Mouse (Mus musculus) embryonic fibroblast, embryonic 13.5 days (primary cell): ENCODE measurements around the gene Vwf.

Source experiments
- CTCF ChIP-seq: IDR thresholded peaks from 2 replicates; pipeline ENCODE4 v1.5.1; 2011; ENCODE audit warnings: mild to moderate bottlenecking, control low read depth, low read length, moderate library complexity, borderline replicate concordance; ENCODE audit not compliant: insufficient read depth
- POLR2A ChIP-seq: IDR thresholded peaks from 2 replicates; pipeline ENCODE4 v1.6.1; 2011; ENCODE audit warnings: low read depth, mild to moderate bottlenecking, control low read depth, low read length, moderate library complexity

DNA sequence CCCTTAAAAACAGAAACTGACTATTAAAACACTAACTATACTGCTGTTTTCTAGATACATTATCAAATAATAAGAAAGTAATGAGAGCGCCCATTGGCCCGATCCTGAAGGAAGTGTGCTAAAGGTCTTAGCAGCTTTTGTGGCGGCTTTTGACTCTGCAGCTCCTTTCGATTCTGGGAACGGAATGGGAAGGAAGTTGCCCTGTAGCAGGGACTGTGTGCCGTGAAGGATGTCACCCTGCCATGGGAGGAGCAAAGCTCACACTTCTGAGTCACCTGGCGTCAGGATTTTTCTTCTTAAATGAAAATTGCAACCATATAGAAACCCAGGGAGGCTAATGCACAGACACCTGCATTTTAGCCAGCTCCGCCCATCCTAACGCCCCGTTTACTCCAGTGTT is 1.8 kb downstream of the Vwf start:
- TF ChIP-seq CTCF (no peak), POLR2A (no peak)
